In genomic region chr19:19535131-19535530, GRCm38 (mm10) we compare ENCODE assay signal across 19 mouse cellular contexts.
A peak's percentile ranks its signal among the peaks of the same experiment; 100 is the strongest.
DNase-seq lines count a peak whose midpoint lies in the region; ATAC-seq and TF ChIP-seq lines count a peak whose summit lies in the region.
"Had no signal": no experiment of that assay in that cellular context is flagged by ENCODE, and none has a peak within 500 bp of the region (broad histone marks: within the 10 kb centered on the region; RNA-seq: fewer than 3 reads in every experiment).

No protein-coding gene starts in this region.

- H3K4me2 ChIP-seq in forebrain, embryonic 16.5 days (ENCODE audit: low read length): no peak overlapping the region
- H3K4me2 ChIP-seq: embryonic facial prominence, embryonic 15.5 days; forebrain, embryonic 12.5 days; heart, embryonic 12.5 days; hindbrain, embryonic 15.5 days had no signal

- no peak overlapping the region for H3K27ac ChIP-seq in forebrain, embryonic 16.5 days (ENCODE audit: low read length)
- no peak overlapping the region for H3K27ac ChIP-seq in forebrain, embryonic 10.5 days
- H3K27ac ChIP-seq: embryonic facial prominence, embryonic 15.5 days; forebrain, embryonic 12.5 days; gastrocnemius, adult 2 months; hindbrain, embryonic 10.5 days; hindbrain, embryonic 15.5 days had no signal

- H3K9me3 ChIP-seq in forebrain, embryonic 16.5 days (ENCODE audit: control insufficient read depth, low read length): no peaks in the 10 kb centered on the region
- no peaks in the 10 kb centered on the region for H3K9me3 ChIP-seq in forebrain, embryonic 10.5 days
- H3K9me3 ChIP-seq: embryonic facial prominence, embryonic 15.5 days; forebrain, embryonic 12.5 days; heart, embryonic 12.5 days; hindbrain, embryonic 10.5 days; hindbrain, embryonic 15.5 days had no signal

- 38% methylated on average over 2 of the region's 2 CpGs for WGBS in forebrain, embryonic 16.5 days
- 89% methylated on average over 2 of the region's 2 CpGs for WGBS in forebrain, embryonic 10.5 days

- DNase-seq in cerebellum, postnatal 10 days: peak; percentile 15 to 50
- no peak for DNase-seq in cerebellum, adult 9-11 months
- DNase-seq in forebrain, embryonic 10.5 days (ENCODE audit: extremely low spot score, low spot score): no peak
- DNase-seq in layer of hippocampus, adult 9-11 months: peak; percentile 4
- no peak for DNase-seq in layer of hippocampus, adult 9-10 months (ENCODE audit: low spot score)
- DNase-seq in brain, embryonic 14.5 days (ENCODE audit: low read depth): peak; percentile 73
- DNase-seq: adrenal gland, postnatal 10 days; embryo, embryonic 11 days; gastrocnemius, adult 2 months; gastrocnemius, postnatal 25 days had no signal

- H3K4me3 ChIP-seq in forebrain, embryonic 16.5 days (replicated peaks; ENCODE audit: low read length): no peak overlapping the region
- no peak overlapping the region for H3K4me3 ChIP-seq in forebrain, embryonic 10.5 days
- H3K4me3 ChIP-seq: embryonic facial prominence, embryonic 15.5 days; erythroblast, embryonic 14.5 days; forebrain, embryonic 12.5 days; gastrocnemius, adult 2 months; heart, embryonic 12.5 days; hindbrain, embryonic 10.5 days; hindbrain, embryonic 15.5 days had no signal

- no peak overlapping the region for H3K9ac ChIP-seq in forebrain, embryonic 16.5 days (replicated peaks; ENCODE audit: low read depth, low read length)
- H3K9ac ChIP-seq: embryonic facial prominence, embryonic 15.5 days; forebrain, embryonic 12.5 days; heart, embryonic 12.5 days; hindbrain, embryonic 15.5 days had no signal

- no peaks in the 10 kb centered on the region for H3K27me3 ChIP-seq in forebrain, embryonic 16.5 days (replicated peaks; ENCODE audit: control insufficient read depth, insufficient read depth, low read length)
- H3K27me3 ChIP-seq in forebrain, embryonic 10.5 days (ENCODE audit: poor library complexity, severe bottlenecking): no peaks in the 10 kb centered on the region
- H3K27me3 ChIP-seq: embryonic facial prominence, embryonic 15.5 days; forebrain, embryonic 12.5 days; heart, embryonic 12.5 days; hindbrain, embryonic 15.5 days had no signal

- TF ChIP-seq POLR2A in brain, embryonic 14.5 days (IDR thresholded peaks at IDR 0.05; ENCODE audit: borderline replicate concordance, extremely low read depth, insufficient read depth, insufficient read length, poor library complexity, severe bottlenecking): no peak

- ATAC-seq in forebrain, embryonic 16.5 days: peak; percentile 49; the same call in 1 of the 2 replicates
- ATAC-seq: inflammation-experienced regulatory T-cells, adult 6 months; intestine, postnatal 0 days had no signal

- H3K4me1 ChIP-seq in forebrain, embryonic 16.5 days (replicated peaks; ENCODE audit: control insufficient read depth, insufficient read depth, low read length): peaks cover 3% of the 10 kb centered on the region
- no peaks in the 10 kb centered on the region for H3K4me1 ChIP-seq in forebrain, embryonic 10.5 days
- H3K4me1 ChIP-seq: embryonic facial prominence, embryonic 15.5 days; forebrain, embryonic 12.5 days; hindbrain, embryonic 10.5 days; hindbrain, embryonic 15.5 days had no signal

- H3K36me3 ChIP-seq in forebrain, embryonic 16.5 days (ENCODE audit: control insufficient read depth, insufficient read depth): no peaks in the 10 kb centered on the region
- H3K36me3 ChIP-seq in forebrain, embryonic 10.5 days (replicated peaks): no peaks in the 10 kb centered on the region
- H3K36me3 ChIP-seq: embryonic facial prominence, embryonic 15.5 days; forebrain, embryonic 12.5 days; heart, embryonic 12.5 days; hindbrain, embryonic 10.5 days; hindbrain, embryonic 15.5 days had no signal

- no peak for TF ChIP-seq CTCF in brain, embryonic 14.5 days (IDR thresholded peaks at IDR 0.05; ENCODE audit: borderline replicate concordance, extremely low read depth, insufficient read depth, insufficient read length)

Comparison
In these comparisons a context has a peak if more than half of its experiments do, and no peak if none do; other contexts are left out.
1. DNase-seq: peak in cerebellum, postnatal 10 days (2 of 2), layer of hippocampus, adult 9-11 months (single experiment) and brain, embryonic 14.5 days (single experiment); none in cerebellum, adult 9-11 months (single experiment), forebrain, embryonic 10.5 days (single experiment) and layer of hippocampus, adult 9-10 months (single experiment).